Mouse (Mus musculus) left cerebral cortex, adult 9 months (tissue): ENCODE measurements around the gene Entpd8.
A peak's percentile ranks its signal among the peaks of the same experiment; 100 is the strongest.

Experiments used
- DNase-seq, 2 experiments: peaks; one replicate each; pipeline ENCODE4 v3.0.0; 2022; ENCODE audit warnings: low spot score in 2 of 2

Gene Entpd8

GRCm38 (mm10) chr2:25095109-25095850 lies 15.2 kb downstream of the Entpd8 start, which contains the start of gene Noxa1:
Gene Noxa1 (minus strand): TSS chr2:25095149.
- DNase-seq, result no peak

GRCm38 (mm10) chr2:25098005-25098615 lies 18.0 kb downstream of the Entpd8 start:
- peak in 1 of 2 experiments; percentile 14 for DNase-seq

DNA sequence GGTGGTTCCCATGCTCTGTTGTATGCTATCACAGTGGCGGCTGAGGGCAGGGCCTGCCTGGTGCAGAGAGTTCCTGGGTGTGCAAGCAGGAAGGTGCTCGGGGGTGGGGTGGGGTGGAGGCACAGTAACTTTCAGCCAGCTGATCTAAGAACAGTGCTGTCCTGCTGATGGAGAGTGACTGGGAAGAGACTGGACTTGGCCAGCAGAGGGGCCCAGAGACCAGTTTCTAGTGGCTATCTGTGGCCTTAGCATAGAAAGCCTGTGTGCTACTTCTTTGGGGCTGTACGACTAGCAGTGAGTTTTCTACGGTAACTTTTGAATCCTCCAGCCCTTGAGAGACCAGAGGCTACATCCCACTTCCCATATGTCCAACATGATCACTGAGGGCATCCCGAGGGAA lies 18.9 kb downstream of the Entpd8 start:
- DNase-seq, result peak in 1 of 2 experiments; percentile 58

DNA sequence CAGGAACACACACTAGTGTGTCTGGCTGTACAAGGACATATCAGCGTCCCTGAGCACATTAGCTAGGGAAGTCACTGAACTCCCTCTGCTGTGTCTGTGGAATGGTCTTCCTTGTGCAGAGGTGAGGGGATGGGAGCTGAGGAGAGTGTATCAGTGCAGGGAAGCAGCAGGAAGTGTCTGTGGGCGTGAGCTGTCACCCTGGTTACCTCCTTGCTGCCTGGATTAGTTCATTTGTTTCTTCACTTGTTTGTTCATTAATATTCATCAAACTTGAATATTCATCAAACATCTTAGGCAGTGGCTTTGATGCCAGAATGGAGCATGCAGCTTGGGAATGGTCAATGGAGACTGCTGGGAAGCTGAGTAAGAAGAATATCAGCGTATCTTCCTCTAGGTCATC lies 19.6 kb downstream of the Entpd8 start:
- DNase-seq, result no peak

GRCm38 (mm10) chr2:25104122-25104521 lies 24.0 kb downstream of the Entpd8 start:
- DNase-seq, result no peak

- DNase-seq, result no peak
Observed at GRCm38 (mm10) chr2:25106045-25106444, 25.9 kb downstream of the Entpd8 start.

- no peak for DNase-seq
Observed at GRCm38 (mm10) chr2:25109487-25109886, 29.4 kb downstream of the Entpd8 start.

- no peak for DNase-seq
Observed at GRCm38 (mm10) chr2:25110505-25111183, 30.5 kb downstream of the Entpd8 start.

- DNase-seq, result no peak
Observed at GRCm38 (mm10) chr2:25111184-25111791, 31.2 kb downstream of the Entpd8 start.

GRCm38 (mm10) chr2:25114308-25114707 lies 34.2 kb downstream of the Entpd8 start:
- no peak for DNase-seq

DNA sequence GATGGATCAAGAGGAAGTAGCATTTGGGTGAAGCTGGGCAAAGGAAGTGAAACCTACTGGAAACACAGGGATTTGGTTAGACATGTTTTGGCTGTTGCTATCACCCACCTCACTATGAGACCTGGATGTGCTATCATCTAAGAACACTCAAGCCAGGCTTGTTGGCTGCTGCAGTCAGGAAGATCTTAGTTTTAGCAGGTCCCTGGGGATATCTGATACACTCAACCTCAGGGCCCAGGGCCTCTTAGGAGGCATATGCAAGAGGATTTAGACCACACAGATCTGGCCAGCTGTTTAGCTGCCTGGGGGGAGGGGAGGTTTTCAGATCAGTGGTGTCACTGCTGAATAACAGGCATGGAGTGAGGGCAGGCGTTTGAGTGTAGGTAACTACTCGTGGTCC lies 35.3 kb downstream of the Entpd8 start:
- no peak for DNase-seq

- DNase-seq, result no peak
Observed at GRCm38 (mm10) chr2:25120963-25121362, 40.9 kb downstream of the Entpd8 start.

DNA sequence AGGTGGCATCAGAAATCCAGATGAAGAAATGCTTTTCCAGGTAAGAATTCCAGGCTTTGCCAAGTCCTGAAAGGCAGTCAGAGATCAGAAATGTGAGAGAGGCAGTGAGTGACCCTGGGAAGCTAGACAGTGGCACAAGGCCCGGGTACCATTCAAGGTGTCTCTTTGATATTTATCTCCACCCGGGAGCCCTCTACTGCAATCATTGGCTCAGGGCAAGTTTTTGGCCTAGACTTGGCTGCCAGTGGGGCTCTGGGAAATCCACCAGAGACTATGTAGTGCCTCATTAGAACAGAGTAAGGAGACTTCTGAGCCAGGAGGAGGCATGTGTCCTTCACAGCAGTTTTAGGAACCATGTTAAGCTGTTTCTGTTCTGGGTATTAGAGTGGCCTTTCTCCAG lies 42.6 kb downstream of the Entpd8 start:
- no peak for DNase-seq

- DNase-seq, result no peak
Observed at GRCm38 (mm10) chr2:25123527-25123926, 43.4 kb downstream of the Entpd8 start.

DNA sequence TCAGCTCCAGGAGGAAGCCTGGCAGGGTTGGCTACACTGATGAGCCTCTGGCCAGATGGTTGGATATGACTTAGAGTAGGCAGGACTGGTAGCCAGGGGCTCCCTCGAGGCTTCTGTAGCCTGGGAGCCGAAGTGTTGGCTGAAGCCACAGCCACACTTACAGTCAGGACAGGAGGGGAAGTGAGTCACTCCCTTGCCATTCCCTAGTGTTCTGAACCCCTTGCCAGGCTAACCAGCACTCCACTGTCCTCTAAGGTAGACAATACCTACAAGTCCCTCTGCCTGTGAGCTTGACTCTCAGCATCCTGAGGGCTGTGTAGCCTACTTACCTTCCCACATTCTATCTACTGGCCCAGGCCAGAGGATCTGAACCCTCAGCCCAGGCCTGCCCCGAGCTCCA lies 44.3 kb downstream of the Entpd8 start:
- DNase-seq, result no peak

GRCm38 (mm10) chr2:25125146-25125545 lies 45.0 kb downstream of the Entpd8 start:
- DNase-seq, result no peak

- peak; percentile 5 to 32 for DNase-seq
Observed at GRCm38 (mm10) chr2:25126011-25127010, 46.2 kb downstream of the Entpd8 start.

- peak in 1 of 2 experiments; percentile 20 for DNase-seq
Observed at GRCm38 (mm10) chr2:25127206-25127605, 47.1 kb downstream of the Entpd8 start.

- DNase-seq, result no peak
Observed at GRCm38 (mm10) chr2:25128072-25128471, 48.0 kb downstream of the Entpd8 start.

DNA sequence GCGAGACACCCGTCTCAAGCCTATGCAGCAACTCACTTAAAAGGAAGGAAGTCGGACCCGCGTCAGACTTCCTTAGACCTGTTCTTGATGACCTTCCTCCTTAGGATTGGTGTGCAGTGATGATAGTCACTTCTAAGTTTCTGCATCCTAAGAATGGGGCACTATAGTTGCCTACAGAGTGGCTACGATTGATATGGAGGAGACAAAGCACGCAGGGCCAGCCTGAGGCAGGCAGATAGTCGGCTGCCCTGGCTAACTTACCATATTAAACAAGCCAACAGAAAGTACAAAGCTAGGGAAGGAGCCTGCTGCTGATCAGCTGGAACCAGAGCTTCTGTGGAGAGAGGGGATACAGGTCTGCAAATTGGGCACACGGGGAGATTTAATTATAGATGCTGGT lies 51.5 kb downstream of the Entpd8 start:
- DNase-seq, result no peak
